Mouse (Mus musculus) ES-Bruce4 (cell line): ENCODE measurements around the gene Ccdc93. TPM values are rescaled to one million over a fixed set of nuclear protein-coding genes. Genes with fewer than 3 reads are reported as not detected.

Source experiments
- H3K27ac ChIP-seq: 2 replicates; pipeline ENCODE4 v1.5.1; 2012; ENCODE audit warnings: low read length, inconsistent platforms; ENCODE audit not compliant: insufficient read depth
- H3K27me3 ChIP-seq: 2 replicates; pipeline ENCODE4 v1.6.1; 2012; ENCODE audit warnings: mild to moderate bottlenecking, low read length, inconsistent platforms; ENCODE audit not compliant: control insufficient read depth, poor library complexity, insufficient read depth, severe bottlenecking
- H3K36me3 ChIP-seq: 2 replicates; pipeline ENCODE4 v1.6.1; 2012; ENCODE audit warnings: inconsistent platforms, mild to moderate bottlenecking, low read length, moderate library complexity; ENCODE audit not compliant: control insufficient read depth, poor library complexity, insufficient read depth, severe bottlenecking
- H3K4me1 ChIP-seq: one replicate; pipeline ENCODE4 v1.8.1; 2011; ENCODE audit warnings: low read length; ENCODE audit not compliant: control insufficient read depth, insufficient read depth
- H3K4me3 ChIP-seq: 2 replicates; pipeline ENCODE4 v1.5.1; 2011; ENCODE audit warnings: low read depth, mild to moderate bottlenecking, low read length
- H3K9ac ChIP-seq: 2 replicates; pipeline ENCODE4 v1.6.1; 2012; ENCODE audit warnings: low read depth, mild to moderate bottlenecking, inconsistent platforms; ENCODE audit not compliant: poor library complexity, severe bottlenecking
- H3K9me3 ChIP-seq: replicated peaks from 2 replicates; pipeline ENCODE4 v1.6.1; 2012; ENCODE audit warnings: mild to moderate bottlenecking, low read length, inconsistent platforms; ENCODE audit not compliant: control insufficient read depth, poor library complexity, insufficient read depth, severe bottlenecking
- CTCF ChIP-seq: IDR thresholded peaks from one replicate; pipeline ENCODE4 v1.8.1; 2011; ENCODE audit warnings: low read depth, low read length
- EP300 ChIP-seq: IDR thresholded peaks from 2 replicates; pipeline ENCODE4 v1.6.1; 2011; ENCODE audit warnings: low read depth, low read length; ENCODE audit not compliant: insufficient read depth
- POLR2A ChIP-seq: IDR thresholded peaks from one replicate; pipeline ENCODE4 v1.8.1; 2011; ENCODE audit warnings: low read length; ENCODE audit not compliant: insufficient read depth
- polyA plus RNA-seq: library from polyadenylated mRNA; stranded (reverse); fragments of >200 nt; gene quantifications from 2 replicates; pipeline ENCODE4 v1.2.4, GENCODE M21; 2011; ENCODE audit warnings: low read depth; ENCODE audit not compliant: missing spikeins, insufficient read depth, insufficient read length

The Ccdc93 gene
- polyA plus RNA-seq, 1 experiment: 18.3 TPM

DNA sequence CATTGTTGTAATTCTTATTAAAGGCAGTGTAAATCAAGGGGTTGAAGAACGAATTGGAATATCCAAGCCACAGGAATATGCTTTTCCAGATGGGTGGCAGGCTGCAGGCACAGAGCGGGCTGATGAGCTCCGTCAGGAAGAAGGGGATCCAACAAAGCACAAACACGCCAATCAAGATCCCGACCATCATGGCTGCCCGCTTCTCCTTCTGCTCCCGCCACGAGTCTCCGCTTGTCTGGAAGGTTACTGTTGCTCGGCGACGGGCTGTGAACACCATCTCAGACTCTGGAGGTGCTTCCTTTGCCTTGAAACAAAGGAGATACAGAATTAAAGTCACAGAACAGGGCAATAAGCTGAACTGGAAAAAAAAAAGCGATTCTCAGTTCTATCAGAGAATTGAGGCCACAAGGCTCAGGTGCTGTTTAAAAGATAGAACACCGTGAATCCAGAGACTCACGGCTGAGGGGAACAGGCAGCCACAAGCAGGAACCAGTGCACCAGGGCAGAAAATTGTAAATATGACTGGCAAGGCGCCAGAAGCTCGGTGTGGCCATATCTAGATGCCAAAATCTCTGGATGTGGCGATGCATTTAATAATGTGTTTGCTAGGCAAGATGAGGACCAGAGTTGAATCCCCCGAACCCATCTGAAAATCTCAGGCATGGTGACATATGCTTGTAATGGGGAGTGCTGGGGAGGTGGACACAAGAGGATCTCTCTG is 79.7 kb downstream of the Ccdc93 start:
- TF ChIP-seq EP300 (no peak), CTCF (no peak), POLR2A (no peak)
- no peak overlapping the region for H3K9ac ChIP-seq
- no peaks in the 10 kb centered on the region for H3K36me3 ChIP-seq
- no peaks in the 10 kb centered on the region; the same call in 1 of the 2 replicates for H3K9me3 ChIP-seq
- H3K4me1 ChIP-seq: no peaks in the 10 kb centered on the region
- no peak overlapping the region for H3K27ac ChIP-seq
- H3K27me3 ChIP-seq: no peaks in the 10 kb centered on the region; the same call in 1 of the 2 replicates
- H3K4me3 ChIP-seq: no peak overlapping the region

DNA sequence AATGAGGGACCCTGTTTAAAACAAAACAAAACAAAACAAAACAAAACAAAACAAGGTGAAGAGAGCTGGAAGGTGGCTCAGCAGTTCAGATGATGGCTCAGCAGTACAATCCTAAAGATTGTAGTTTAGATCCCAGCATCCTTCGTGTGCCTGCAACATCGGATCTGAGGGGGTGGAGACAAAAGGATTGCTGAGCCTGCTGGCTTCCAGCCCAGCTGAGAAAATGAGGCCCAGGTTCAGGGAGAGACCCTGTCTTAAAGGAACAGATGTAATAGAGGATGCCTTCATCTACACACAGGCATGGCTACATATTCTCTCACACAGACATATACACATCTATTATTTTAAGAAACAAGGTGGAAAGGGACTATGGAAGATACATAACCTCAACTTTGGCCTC is 80.3 kb downstream of the Ccdc93 start:
- Histone ChIP-seq H3K4me3 (no peak overlapping the region), H3K27ac (no peak overlapping the region), H3K4me1 (no peaks in the 10 kb centered on the region), H3K27me3 (no peaks in the 10 kb centered on the region; the same call in 1 of the 2 replicates), H3K36me3 (no peaks in the 10 kb centered on the region), H3K9me3 (no peaks in the 10 kb centered on the region; the same call in 1 of the 2 replicates), H3K9ac (no peak overlapping the region)
- TF ChIP-seq CTCF: no peak

DNA sequence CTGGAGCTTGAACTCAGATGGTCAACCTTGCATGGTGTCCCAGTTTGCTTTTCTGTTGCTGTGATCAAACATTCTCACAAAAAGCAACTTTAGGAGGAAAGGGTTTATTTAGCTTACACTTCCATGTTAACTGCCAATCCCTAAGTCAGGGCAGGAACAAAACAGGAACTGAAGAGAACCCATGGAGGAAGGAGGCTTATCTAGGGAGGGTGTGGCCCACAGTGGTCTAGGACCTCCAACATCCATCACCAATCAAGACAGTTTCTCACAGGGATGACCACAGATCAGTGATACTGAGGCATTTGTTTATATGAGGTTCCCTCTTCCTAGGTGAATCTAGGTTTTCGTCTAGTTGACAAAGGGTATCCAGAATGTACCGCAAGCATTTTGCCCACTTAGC is 81.1 kb downstream of the Ccdc93 start:
- H3K27me3 ChIP-seq: no peaks in the 10 kb centered on the region; the same call in 1 of the 2 replicates
- H3K9me3 ChIP-seq: no peaks in the 10 kb centered on the region; the same call in 1 of the 2 replicates
- H3K27ac ChIP-seq: no peak overlapping the region
- no peak overlapping the region for H3K4me3 ChIP-seq
- H3K4me1 ChIP-seq: no peaks in the 10 kb centered on the region
- H3K36me3 ChIP-seq: no peaks in the 10 kb centered on the region
- TF ChIP-seq CTCF (no peak), POLR2A (no peak)
- H3K9ac ChIP-seq: no peak overlapping the region

DNA sequence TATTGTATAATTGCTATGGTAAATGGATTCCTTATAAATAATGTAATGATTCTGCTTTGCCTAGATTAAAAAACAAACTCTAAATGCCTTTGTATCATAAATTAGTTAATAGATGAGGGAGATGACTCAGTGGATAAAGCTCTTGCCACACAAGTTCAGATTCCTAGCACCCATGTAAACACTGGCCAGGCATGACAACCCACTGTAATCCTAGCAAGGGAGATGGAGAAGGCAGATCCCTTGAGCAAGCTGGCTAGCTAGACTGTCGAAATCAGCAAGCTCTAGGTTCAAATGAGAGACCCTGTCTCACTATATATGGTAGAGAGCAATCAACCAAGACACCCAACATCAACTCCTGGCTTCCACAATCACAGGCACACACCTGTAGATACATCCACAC is 87.8 kb downstream of the Ccdc93 start:
- Histone ChIP-seq H3K4me3 (no peak overlapping the region), H3K9ac (no peak overlapping the region), H3K27ac (no peak overlapping the region), H3K9me3 (no peaks in the 10 kb centered on the region), H3K27me3 (no peaks in the 10 kb centered on the region), H3K4me1 (no peaks in the 10 kb centered on the region), H3K36me3 (no peaks in the 10 kb centered on the region)
- TF ChIP-seq POLR2A: no peak
- no peak for TF ChIP-seq EP300
- no peak for TF ChIP-seq CTCF

DNA sequence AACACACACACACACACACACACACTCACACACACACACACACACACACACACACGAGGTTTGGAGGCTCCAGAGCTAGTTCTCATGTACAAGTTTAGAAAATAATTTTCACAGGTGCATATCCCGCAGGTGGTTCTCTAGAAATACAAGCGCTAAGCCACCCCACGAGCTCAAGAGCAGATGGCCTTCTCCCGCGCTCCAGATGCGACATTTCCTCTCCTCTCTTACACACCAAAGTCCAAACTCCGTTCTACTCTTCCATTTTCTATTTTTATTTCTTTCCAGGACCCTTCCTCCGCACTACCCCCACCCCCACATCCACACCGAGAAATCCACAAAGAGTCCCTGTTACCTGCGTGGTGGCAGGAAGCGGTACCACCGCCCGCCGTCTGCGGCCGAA is 96.2 kb downstream of the Ccdc93 start:
- Histone ChIP-seq H3K27me3 (no peaks in the 10 kb centered on the region; the same call in 1 of the 2 replicates), H3K27ac (no peak overlapping the region), H3K36me3 (no peaks in the 10 kb centered on the region), H3K4me3 (peak overlapping the region; percentile 33; the same call in 1 of the 2 replicates), H3K9me3 (no peaks in the 10 kb centered on the region), H3K4me1 (no peaks in the 10 kb centered on the region), H3K9ac (no peak overlapping the region)
- no peak for TF ChIP-seq POLR2A
- no peak for TF ChIP-seq CTCF
- no peak for TF ChIP-seq EP300

DNA sequence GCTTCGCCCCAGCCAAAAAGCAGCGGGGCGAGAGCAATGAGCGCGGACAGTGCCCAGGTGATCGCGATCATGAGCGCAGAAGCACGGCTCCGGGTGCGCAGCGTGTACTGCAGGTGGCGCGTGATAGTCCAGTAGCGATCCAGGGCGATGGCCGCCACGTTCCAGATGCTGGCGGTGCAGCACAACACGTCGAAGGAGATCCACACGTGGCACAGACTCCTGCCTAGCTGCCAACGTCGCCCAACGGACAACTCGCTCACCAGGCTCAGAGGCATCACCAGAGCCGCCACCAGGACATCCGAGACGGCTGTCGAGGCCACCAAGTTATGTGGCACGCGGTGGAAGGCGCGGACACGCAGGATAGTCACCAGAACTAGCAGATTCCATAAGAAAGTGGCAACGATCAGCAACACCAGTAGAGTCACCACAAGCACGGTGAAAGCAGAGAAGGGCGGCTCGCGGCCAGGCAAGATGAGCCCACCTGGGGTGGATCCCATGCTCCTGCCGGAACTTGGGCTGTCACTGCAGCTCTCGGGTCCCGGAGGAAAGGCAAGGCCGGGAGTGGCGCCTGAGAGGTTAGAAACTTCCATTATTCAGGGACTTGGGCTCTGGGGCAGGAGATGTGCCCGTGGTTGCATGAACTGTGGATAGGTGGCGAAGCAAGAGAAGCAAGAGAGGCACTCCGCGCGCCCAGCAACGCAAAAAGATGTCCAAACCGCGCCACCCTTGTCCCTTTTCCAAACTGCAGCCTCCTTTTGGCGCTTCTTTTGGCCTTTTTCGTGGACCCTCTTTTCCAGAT is 97.0 kb downstream of the Ccdc93 start:
- no peaks in the 10 kb centered on the region; the same call in 1 of the 2 replicates for H3K27me3 ChIP-seq
- TF ChIP-seq CTCF (no peak), POLR2A (no peak), EP300 (no peak)
- H3K4me3 ChIP-seq: peak overlapping the region; percentile 33
- H3K9ac ChIP-seq: no peak overlapping the region
- no peaks in the 10 kb centered on the region for H3K4me1 ChIP-seq
- no peak overlapping the region for H3K27ac ChIP-seq
- H3K9me3 ChIP-seq: no peaks in the 10 kb centered on the region
- H3K36me3 ChIP-seq: no peaks in the 10 kb centered on the region
